Mouse (Mus musculus) urinary bladder, postnatal 14 days (tissue): ENCODE measurements around the gene Swt1.
"Not testable (repeated sequence)": the region's sequence is repeated elsewhere in the genome, so short reads cannot be mapped to it uniquely, and the experiment has no call there.

ENCODE experiments used
- DNase-seq: peaks from one replicate; pipeline ENCODE4 v3.0.0; 2021; ENCODE audit warnings: low spot score

Gene Swt1

GRCm38 (mm10) chr1:151428263-151429221, at the start of gene Swt1, which contains the start of gene Trmt1l:
Swt1 (minus strand) TSS chr1:151428455.
Trmt1l (plus strand) TSS chr1:151428542.
- DNase-seq = peak; percentile 97

DNA sequence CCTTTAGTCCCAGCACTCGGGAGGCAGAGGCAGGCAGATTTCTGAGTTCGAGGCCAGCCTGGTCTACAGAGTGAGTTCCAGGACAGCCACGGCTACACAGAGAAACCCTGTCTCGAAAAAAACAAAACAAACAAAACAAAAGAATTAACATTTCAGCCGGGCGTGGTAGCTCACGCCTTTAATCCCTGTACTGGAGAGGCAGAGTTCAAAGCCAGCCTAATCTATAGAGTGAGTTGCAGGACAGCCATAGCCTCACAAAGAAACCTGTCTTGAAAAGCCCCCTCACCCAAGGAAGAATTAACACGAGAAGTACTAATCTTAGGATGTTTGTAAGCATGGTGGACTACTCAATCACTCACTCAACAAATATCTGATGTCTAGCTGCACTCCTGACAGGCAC, 44.1 kb upstream of the Swt1 start:
- DNase-seq = not testable (repeated sequence)

DNA sequence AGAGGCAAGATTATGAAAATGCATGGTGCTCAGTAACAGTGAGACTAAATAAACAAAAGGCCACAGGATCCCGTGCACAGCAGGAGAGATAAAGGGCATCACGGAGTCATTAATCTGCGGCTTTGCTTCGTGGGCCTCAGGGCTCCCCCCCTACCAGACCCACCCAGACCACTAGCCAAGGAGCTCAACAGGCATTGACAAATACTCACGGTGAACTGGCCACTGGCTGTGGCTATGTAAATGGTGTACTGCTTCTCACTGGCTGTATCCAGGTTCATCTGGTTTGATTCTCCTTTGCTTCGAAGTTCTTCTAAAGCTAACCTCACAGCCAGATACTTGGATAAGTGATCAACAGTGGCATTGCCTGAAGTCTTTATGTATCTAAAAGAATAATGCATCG, 43.2 kb upstream of the Swt1 start:
- no peak for DNase-seq

DNA sequence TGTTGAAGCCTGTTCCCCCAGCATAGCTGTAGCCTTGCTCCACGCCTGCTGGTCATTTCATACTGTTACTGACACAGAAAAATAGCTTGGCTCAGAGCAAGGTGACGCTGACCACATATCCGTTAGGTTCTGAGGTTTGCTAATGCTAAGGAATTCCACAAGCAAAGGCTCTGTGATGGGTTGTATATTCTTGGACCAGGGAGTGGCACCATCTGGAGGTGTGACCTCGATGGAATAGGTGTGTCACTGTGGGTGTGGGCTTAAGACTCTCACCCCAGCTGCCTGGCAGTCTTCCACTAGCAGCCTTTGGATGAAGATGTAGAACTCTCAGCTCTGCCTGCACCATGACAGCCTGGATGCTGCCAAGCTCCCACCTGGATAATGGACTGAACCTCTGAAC, 38.3 kb upstream of the Swt1 start:
- DNase-seq = no peak

GRCm38 (mm10) chr1:151464914-151465313, 36.7 kb upstream of the Swt1 start:
- DNase-seq = no peak

DNA sequence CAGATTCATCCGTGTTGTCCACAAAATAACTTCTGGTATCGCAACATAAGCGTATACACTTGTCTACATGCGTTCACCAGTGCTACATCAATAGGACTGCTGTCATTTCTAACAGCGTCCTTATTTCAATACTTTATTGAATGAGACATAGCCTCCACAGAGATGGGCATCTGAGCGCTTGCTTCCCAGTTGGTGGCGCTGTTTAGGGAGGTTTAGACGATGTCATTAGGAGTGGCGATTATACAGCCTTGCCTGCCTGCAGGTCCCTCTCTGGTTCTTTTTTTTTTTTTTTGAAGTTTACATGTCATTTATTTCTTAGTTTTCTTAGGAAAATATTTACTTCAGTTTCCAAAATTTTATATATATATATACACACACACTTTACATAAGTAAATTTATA, 33.0 kb upstream of the Swt1 start:
- no peak for DNase-seq

- DNase-seq = no peak
Observed at GRCm38 (mm10) chr1:151457087-151457486, 28.8 kb upstream of the Swt1 start.

GRCm38 (mm10) chr1:151451946-151452345, 23.7 kb upstream of the Swt1 start:
- no peak for DNase-seq

DNA sequence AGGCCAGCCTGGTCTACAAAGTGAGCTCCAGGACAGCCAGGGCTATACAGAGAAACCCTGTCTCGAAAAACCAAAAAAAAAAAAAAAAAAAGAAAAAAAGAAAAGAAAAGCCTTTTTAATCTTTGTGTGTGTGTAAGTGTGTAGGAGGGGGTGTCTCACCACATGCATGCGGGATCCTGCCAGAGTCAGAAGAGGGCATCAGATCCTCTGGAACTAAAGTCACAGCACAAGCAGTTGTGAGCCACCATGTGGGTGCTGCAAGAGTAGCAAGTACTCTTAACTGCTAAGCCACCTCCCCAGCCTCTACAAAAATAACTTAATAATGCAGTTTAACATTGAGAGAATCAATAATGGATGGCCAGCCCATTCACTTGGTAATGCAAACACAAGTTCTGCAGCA, 22.6 kb upstream of the Swt1 start:
- DNase-seq = no peak

DNA sequence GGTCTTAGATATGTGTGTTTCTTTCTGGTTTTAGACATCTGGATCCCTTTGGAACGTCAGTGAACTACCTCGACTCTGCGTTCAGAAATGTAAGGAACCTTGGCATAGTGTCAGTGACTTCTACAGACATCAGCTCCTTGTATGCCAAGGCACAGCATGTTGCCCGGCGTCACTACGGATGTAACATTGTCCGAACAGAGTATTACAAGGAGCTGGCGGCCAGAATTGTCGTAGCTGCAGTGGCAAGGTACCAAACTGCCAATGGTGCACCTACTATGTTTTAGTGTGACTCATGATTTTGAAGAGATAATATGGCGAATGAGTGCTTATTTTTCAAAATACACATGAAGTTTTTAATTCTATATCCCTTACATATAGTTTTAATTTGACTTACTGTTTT, 21.6 kb upstream of the Swt1 start:
- DNase-seq = no peak

GRCm38 (mm10) chr1:151435431-151435830, 7.2 kb upstream of the Swt1 start:
- DNase-seq = no peak

- DNase-seq = no peak
Observed at GRCm38 (mm10) chr1:151429316-151429715, 1.1 kb upstream of the Swt1 start.

DNA sequence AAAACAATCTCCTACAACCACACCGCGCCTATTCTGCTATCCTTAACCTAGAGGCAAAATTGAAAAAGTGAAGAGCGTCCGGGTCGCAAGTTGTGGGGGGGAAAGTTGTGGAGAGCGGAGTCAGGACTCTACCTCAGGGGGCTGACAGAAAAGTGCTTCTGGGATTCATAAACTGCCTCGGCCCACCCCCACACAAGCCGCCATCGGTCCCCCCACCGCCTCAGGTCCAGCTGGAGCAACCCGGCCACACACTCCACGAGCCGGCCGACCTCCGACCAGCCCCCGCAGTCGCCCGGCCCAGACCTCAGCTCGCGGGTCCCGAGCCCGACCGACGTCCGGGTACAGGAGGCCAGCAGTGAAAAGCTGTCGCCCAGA, 380 bp downstream of the Swt1 start:
- DNase-seq = no peak

GRCm38 (mm10) chr1:151426947-151427600, 1.2 kb downstream of the Swt1 start:
- DNase-seq = no peak

GRCm38 (mm10) chr1:151422178-151422577, 6.1 kb downstream of the Swt1 start:
- no peak for DNase-seq

DNA sequence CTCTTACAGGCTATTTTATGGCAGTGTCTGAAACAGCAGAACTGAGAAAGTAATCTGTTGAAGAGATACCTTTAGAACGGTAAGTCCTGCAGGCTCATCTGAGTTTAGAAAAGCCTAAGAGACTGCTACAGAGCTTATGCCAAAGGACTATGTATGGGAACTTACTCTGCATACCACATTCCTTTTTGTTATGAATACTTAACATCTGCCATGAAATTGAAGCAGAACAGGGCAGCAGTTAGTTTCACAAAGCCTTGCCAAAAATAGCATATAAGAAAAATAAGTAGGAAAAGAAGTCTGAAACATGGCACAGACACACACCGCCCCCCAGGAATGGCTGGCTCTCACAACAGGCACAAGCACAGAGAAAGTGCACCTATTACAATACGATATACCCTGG, 18.4 kb downstream of the Swt1 start:
- DNase-seq = no peak

DNA sequence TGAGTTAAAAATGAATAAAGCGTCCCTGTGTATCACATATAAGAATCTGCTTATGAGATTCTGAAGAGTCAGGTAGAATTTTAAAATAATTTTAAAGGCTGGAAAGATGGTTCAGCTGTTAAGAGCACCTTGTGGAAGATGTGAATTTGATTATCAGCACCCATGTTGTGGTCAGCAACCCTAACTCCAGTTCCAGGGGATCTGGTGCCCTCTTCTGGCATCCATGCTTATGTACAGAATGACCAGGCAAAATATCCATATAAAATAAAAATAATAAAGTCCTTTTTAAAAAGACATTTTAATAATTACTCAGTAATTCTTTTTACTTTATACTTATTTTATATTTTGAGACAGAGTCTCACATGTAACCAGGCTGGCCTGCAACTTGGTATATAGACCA, 38.2 kb downstream of the Swt1 start:
- DNase-seq = peak; percentile 7

GRCm38 (mm10) chr1:151377353-151377752, 50.9 kb downstream of the Swt1 start:
- no peak for DNase-seq

- DNase-seq = no peak
Observed at GRCm38 (mm10) chr1:151372823-151373222, 55.4 kb downstream of the Swt1 start.

DNA sequence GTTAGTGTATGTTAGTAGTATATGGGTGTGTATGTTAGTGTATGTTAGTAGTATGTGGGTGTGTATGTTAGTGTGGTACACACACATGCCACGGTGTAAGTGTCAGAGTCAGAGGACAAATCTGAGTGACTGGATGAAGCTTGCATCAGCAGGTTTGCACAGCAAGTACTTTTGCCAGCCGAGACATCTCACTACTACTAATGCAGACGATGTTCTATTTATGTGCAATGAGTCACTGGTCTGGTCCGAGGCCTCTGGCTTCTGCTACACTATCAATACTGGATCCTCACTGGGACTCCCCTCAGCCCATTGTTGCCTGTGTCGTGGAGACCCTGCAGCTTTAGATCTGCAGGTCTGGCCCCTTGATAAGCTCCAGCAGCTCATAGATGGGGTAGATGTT, 56.7 kb downstream of the Swt1 start:
- no peak for DNase-seq

- DNase-seq = no peak
Observed at GRCm38 (mm10) chr1:151370573-151370972, 57.7 kb downstream of the Swt1 start.

- DNase-seq = no peak
Observed at GRCm38 (mm10) chr1:151368444-151368843, 59.8 kb downstream of the Swt1 start.

DNA sequence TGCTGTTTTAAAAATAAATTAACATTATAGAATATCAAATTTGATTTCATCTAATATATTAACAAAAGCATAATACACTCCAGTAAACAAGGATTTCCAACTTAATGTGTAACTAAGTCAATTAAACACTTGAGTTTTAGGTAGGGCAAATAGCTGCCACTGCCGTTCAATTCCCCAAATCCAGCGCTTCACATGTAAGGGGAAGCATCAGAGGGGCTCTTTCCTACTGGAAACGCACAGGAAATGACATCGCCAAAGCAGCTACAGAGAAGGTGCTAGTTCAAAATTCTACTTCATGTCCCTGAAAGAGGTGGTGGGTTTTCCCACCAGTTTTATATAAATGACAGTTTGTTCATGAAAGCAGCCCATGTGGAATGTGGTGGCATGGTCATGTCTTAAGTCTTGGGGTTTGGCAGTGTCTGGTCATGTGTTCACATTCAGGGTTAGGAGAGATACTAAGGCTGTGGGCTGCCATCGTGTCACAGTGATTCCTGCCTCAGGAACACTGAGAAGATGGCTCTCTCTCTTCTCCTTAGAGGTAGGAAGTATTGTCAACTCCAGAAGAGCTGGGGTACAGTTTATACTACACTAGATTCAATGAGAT, 60.4 kb downstream of the Swt1 start:
- no peak for DNase-seq
